Mouse (Mus musculus): ENCODE measurements around the gene Fam198a.

Gene Fam198a

DNA sequence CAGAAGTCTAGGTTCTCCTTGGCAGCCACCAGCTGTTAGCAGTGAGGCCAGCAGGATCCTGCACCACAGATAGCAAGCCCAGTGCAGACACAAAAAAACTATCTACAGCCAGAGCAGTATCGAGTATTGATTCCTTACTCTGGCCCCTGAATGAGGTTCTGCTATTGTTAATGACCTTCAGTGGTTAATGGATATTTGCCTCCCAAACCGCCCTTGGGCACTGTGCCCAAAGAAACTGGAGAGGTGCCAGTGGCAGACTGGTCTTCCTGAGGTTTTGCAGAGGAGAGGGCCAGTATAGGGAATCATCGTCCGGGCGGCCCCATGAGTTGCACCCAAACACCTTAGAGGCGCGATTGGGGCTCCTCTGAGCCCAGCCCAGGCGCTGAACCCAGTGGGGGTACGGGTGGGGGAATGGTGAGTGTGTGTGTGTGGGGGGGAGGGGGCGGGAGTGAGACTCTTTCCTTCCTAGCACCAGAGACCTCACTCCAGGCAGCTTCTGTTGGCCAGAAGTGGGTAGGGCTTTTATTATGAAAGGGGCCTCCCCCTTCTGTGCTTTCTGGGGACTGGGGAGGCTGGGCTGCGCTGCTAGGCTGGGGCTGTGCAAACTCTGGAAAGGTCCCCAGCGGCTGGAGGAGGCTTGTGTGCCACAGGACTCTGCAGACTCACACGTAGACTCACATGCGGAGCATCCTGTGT, at the start of gene Fam198a:
Gene Fam198a (plus strand): TSS at position 571 of the 696 bp plus-strand sequence.
- DNase-seq: peak; percentile 93

DNA sequence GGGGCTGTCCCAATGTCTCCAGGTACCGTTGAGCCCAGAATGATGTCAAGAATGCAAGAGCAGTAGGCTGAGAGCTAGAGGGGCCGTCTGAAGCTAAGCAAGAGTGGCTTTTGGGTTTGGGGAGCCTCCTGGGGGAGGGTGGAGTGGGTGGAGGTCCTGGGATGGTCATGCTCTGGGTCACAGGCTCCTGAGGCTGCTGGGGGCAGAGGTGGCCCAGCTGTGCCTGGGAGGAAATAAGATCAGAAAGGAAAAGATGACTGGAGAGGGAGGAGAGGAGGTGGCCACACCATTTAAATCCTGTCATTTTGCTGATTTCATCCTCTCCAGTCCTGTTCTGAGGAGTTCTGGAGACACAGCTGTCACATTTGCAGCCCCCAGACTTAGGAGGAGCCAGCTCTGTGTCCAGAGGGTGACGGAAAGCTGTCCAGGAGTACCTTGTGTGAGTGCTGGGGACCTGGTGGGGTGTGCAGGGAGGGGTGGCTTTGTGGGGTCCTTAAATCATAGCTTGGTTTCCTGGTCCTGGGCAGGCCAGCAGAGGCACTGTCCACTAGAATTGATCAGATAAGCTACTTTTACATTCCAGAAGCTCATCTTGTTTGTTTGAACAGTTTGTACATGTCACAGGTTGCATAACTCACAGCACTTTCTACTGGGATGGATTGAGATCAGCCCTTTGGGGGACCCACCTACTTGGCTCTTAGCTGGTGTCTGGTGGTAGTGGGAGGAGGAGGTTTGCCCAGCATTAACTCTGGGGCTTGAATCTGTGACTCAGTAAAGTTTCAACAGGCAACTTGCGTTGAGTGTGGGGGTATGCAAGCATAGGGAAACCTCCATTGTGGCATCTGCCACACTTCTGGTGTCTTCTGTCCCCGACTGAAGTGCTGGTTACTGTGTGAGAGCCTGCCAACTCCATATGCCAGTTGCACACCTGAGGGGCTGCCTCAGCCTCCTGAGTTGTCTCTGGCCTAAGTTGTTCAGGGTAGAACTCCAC, 48.8 kb upstream of the Fam198a start:
- DNase-seq: no peak

DNA sequence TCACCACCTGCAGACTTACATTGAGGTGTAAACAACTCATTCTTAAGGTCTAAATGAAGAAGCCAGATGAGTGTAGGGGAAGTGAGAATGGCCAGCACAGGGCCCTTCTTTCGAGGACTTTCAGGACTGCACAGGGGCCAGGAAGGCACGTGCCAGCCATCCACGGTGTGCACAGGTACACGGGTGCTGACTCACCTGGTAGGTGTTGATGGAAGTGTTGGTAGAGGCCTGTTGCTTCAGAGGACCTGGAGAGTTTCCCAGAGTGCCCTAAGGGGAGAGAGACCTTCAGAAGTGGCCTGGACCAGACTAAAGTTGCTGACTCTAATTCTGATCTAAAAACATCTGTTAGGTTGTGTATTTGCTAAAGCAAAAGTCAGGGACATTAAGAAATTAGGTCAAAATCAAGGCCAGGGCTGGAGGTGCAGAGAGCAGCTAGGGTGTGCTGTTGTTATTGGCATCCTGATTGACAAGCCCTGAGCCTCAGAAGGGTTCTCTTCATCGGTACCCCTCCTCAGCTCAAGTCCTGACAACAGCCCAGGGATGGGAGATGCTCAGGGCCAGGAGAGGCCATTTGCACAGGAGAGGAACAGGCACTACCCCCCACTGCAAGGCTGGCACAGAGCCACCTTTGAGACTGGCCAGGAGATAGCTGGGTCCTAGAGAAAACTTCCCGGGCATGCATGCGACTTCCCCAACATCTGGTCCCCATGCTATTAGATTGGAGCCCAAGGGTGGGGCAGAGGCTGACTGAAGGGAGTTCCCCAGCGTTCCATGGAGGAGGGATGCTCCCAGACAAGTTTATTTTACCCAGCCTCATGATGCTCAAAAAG, 47.1 kb upstream of the Fam198a start:
- peak; percentile 81 to 82 for DNase-seq

DNA sequence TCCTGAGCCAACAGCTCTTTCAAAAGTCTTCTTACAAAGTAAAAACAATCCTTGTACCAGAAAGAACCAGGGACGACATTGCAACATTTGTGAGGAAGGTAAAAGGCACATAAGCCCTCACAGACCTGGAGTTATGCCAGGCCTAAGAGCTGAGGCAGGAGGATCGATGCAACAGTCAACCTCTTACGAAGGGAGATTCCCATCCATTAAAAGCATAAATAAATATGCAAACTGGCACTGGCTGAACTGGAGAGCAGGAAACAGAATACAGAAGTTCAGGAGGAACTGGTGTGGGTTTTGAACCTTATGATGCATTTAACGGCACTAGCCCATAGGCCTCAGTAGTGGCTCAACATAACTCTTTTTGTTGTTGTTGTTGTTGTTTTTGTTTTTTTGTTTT, 46.5 kb upstream of the Fam198a start:
- no peak for DNase-seq

DNA sequence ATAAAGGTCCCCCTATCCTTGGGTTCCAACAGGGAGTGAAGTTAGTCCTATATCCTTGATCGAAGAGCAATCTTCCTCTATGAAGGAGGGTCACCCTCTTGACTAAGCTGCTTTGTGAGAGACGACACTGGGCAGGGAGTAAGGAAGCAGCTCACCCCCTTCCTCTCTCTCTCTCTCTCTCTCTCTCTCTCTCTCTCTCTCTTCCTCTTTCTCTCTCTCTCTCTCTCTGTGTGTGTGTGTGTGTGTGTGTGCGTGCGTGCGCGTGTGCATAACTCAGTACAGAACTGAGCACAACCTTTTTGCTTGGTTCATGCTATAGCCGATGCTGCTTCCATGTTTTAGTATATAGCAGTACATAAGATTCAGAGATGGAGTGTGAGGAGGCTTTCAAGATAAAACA, 45.8 kb upstream of the Fam198a start:
- no peak for DNase-seq

DNA sequence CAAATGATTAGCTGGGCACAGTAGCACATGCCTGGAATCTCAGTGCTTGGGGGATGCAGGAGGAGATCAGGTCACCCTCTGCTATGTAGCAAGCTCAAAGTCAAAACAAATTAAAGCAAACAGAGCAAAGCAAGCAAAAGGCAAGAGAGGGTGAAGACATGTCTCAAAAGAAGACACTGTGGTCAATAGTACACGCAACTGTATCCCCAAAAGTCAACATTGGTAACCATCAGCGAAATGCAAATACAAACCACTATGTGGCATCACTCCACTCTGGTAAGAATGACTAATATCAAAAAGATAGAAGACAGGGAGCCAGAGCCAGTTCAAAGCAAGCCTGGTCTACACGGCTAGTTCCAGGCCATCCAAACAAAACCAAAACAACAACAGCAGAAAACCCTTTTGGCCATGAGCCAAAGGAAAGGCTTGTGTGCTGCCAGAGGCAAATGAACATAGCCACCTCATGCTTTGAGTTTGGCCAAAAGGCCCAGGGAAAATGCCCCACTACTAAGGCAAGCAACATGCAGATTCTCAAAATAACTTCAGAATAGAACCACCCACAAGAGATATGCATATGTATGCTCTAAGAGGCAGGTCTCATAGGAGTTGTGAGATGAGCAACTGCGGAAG, 45.1 kb upstream of the Fam198a start:
- DNase-seq: peak in 1 of 2 experiments; percentile 47

DNA sequence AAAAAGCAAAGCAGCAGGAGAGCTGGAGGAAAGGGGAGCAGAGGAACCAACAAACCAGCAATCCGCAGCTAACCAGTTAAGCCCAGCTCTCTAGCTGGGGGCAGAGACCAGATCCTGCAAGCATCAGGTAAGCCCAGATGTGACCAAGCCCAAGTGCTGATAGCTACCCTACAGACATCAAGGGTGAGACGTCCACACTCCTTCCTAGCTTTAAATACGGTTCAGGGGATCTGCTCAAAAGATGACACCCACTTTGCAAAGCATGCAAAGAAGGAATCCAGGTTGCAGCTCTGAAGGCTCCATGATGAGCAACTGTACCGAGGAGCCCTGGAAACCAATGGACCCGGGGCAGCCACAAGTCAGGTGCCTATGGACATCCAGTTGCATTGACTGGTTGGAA, 44.3 kb upstream of the Fam198a start:
- DNase-seq: no peak

DNA sequence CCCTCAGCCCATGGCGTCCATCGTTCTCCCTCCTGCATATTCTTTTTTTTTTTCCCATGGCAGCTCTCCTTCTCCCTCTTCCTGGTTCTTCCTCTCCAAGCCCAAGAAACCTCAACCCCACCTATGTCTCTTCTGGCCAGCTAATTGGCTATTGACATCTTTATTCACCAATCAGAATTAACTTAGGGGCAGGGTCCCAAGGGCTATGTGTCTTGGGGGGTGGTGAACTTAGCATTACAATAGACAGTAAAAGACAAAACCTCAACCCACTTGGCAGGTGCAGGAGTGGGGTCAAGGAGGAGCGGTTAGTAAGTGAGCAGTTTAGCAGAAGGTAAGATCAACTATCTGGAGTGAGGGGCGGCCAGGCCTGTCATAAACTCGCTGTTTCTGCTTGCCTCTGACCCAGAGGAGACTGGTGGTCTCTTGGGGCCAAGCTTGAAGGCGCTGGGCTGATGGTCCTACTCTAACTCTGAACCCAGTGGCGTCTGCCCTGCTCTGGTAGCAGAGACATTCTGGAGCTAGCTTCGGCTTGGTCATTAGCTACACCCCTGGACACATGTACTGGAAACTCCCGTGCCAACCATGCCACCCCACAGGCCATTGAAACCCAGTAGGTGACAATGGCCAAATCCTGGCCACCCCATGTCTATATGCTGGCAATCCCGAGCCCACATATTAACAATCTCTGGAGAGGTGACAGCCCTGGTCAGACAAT, 43.3 kb upstream of the Fam198a start:
- DNase-seq: no peak

DNA sequence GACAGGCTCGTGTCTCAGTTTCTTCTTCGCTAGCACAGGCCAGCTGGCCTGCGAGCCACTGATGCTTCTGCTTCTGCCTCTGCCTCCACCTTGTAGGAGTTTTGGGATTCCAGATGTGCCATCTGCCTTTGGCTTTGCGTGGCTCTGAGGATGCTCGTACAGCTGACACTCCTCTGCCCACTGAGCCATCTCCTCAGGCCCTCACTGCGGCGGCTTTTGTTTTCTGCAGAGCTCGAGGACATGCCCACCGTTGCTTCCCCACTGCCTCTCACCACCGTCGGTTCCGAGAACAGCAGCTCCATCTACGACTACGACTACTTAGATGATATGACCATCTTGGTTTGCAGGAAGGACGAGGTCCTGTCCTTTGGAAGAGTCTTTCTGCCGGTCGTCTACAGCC, 42.5 kb upstream of the Fam198a start:
- no peak for DNase-seq

DNA sequence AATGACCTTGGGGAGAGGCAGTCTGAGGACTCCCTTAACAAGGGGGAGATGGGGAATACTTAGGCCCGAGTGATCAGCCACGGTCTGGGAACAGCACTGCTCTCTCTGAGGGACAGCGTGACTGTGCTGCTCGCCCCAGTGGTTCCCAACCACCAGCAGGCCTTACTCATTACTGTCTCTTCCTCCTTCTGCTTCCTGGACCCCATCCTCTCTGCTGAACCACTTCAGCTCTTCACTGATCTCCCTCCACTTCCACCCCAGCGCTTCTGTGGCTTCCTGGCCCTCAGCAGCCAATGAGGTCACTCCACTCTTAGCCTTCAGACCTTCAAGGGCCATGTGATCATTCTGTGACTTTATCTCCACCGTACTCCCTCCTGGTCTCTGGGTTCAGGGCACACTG, 41.2 kb upstream of the Fam198a start:
- no peak for DNase-seq

DNA sequence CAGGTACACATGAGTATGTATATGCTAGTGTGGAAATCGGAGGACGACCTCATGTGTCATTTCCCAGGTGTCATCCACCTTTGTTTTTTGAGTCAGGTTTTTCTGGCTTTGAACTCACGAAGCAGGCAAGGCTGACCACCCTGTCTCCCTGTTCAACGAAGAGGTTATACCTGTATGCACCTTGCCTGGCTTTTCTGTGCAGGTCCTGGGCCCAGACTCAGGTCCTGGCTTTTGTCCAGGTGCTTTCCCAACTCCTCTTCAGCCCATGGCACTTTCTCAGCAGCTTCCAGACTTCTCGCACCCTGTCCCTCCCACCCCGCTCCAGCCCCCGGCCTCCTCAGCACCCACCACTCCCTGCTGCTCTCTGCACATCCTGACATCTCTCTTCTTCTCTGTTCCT, 39.6 kb upstream of the Fam198a start:
- no peak for DNase-seq

DNA sequence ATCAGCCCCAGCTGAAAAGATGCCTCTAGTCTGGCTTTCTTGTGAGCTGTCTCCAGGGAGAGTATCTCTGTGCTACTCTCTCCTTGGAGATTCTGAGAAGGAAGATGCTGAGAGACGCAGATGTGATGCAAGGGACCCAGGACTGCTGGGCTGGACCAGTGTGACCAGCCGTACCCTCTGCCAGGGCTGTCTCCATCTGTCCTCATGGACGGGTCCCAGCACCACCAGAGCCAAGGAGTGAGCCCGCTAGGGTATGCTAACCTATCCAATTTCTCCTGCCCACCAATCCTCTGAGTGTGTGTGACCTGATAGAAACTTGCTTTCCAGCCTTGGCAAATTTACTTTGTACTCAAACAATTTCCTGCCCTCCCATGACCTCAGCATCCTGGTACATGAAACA, 38.0 kb upstream of the Fam198a start:
- DNase-seq: peak; percentile 56 to 65

DNA sequence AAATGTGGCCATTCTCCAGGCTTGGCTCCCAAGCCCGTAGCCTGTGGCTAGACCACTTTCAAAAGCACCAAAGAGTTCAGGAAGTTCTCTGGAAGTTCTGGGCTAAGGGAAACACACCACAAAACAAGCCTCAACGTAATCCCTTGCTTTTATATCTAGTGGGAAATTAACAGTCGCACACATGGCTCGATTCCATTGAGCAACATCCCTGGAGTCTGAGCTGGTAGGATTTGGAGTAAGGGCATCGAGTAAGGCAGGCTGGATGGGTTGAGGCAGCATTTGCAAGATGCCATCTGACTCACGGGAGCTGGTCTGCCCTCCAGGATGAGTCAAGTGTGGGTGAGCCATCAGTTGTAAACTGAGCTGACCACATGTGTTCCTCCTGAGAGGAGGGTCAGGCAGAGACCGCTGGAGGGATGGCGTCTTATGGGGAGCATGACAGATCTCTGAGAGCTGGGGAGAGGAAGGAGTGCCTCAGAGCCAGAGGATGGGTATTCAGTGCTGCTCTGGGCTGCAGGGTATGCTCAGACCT, 36.5 kb upstream of the Fam198a start:
- no peak for DNase-seq

DNA sequence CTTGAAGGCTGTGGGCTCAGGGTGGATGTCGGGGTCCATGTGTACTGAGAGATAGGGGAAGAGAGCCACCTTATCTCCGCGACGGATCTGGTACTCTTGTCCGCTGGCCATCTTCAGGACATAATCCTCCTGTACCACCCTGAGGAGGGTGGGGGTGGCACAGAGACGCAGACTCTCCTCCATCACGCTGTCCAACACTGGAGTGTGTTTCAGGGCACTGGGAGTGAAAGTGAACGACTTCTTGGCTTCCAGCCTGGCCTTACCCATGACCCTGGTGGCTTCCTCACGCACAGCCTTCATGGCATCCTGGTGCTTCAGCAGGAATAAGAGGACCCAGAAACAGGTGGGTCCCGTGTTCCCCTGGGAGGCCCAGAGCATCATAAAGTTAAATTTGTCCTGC, 35.7 kb upstream of the Fam198a start:
- no peak for DNase-seq

DNA sequence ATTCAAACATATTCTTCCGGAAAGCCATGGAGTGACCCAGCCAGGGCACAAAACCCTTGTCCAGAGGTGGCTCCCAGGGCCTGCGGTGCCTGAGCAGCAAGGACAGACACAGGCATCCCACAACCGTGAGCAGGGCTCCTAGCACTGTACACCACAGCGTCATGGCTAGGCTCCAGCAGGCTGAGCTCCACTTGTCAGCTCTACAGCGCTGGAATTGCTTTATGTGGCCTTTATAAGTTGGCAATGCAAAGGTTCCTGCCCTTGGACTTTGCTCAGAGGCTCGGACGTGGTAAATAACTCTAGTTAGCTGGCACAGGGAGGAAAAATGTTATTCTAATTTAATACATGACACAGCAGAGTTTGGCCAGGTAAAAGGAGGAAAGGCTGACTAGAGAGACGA, 34.7 kb upstream of the Fam198a start, which contains the start of gene Cyp8b1:
Gene Cyp8b1 (minus strand): TSS at position 204 of the 400 bp plus-strand sequence.
- no peak for DNase-seq

DNA sequence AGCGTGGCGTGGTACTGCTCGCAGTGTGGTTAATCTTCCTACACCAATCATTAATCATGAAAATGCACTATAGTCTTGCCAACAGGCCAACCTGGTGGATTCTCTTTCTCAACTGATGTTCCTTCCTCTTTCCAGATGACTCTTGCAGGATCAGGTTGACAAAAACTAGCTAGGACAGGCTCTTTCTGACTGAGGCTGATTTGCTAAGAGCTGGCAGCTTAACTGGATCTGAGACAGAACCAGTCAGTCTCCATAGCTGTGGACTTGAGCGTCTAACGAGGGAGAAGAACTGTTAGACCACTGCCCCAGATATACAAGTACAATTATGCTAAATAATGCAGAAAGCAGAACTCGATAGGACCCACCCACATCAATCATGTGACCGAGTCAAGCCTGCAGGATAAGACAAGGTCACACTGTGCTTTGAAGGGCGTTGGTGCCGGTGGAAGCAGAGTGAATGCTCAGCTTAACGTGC, 31.7 kb upstream of the Fam198a start:
- no peak for DNase-seq

DNA sequence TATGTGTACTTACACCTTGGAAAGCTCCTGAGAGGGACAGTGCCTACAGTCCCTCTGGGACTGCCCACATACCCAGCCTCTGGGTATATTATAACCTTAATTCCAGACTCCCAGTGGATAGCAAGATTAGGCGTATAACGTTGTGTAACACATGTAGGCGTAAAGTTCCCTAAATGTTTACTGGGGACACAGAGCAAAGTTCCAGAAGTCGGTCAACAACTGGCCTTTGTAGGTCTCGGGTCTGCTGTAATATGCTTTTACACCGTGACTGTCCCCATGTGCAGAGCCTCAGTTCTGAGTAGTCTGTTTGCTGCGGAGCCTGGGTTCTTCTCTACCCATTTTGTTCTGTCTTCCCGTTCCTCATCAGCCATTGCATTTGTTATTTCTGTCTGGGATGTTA, 27.3 kb upstream of the Fam198a start:
- no peak for DNase-seq

DNA sequence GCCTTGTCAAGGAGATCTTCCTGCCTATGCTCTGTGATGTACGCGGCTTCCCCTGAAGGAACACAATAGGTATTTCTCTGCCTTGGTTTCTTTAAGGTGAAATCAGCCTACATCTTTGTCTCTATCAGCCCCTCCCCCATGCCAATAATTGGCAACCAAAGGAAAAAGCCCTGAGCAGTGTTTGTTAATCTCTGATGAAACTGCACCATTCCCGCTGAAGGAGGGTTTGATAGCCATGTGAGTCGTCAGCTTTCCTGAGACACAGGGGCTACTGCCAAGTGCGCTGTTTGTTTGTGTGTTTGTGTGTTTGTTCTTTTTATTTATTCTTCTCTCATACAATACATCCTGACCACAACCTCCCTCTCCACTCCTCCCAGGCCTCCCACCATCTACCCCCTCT, 26.9 kb upstream of the Fam198a start:
- DNase-seq: no peak

DNA sequence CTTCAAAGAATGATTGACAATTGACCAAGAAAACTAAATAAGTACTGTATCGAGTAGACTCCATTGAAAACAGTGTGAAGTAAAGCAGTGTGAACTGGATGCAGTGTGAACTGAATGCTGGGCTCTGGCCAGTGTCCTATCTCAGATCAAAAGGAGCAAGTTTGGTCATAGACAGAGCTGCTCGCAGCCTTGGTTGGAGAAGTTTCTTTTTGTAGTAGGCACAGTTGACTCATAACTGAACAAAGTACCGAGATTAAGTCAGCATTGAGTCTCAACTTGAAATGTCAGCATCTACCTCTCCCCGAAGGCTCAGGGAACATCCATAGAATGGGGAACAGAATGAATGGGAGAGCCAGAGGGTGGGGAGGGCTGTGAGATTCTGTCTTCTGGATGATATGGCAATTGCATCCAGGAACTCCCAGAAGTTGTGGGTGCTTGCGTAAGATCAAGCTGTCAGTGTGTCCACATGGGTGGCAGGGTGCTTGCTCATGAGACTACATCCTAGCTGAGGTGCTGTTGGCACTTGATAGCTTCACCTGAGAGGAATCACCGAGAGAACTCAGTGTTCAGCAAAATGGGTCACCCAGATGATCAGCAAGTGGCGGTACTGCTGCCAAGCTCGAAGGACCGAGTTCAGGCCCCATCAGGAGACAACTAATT, 25.8 kb upstream of the Fam198a start:
- no peak for DNase-seq

DNA sequence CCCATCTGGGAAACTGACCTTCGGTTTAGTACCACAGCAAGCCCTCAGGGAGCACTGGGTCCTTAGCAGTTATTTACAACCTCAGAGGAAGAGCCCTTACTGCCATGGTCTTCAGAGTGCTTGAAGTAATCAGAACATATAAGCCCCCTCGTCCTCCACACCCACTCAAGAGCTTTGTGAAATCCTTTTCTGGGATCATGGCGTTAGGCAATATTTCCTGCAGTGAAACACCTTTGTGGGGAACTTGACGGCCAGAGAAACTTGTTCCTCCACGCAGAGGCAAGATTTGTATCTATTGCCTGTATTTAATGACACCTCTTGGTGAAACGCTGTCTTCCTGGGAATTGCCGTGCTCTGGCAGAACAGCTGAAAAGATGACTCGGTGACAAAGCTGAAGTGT, 24.8 kb upstream of the Fam198a start:
- no peak for DNase-seq

Data from cerebellum, postnatal 10 days (tissue).